Mouse (Mus musculus): ENCODE data around the gene Gm20388.

DNA sequence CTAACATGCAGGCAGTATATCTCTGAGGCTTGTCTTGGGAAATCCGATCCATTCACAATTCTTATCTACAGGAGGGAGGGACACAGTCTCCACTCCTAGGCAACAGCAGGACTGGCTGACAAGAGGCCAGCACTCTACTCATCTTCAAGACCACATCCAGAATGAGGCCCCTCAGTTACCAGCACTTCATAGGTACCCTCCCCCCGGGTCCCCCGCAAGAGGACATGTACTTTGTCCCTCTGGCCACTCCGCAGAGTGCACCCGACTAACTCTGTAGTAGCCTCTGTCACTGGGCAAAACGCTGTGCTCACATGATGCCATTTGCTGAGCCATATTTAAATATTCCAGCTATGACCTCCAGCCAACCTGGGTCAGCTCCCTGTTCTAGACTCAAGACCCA lies 1887.8 kb downstream of the Gm20388 start:
- TF ChIP-seq ZC3H11A (IDR thresholded peaks at IDR 0.05; ENCODE audit: borderline replicate concordance, low read depth, low read length) (no peak), HCFC1 (IDR thresholded peaks at IDR 0.05; ENCODE audit: borderline replicate concordance, insufficient read depth, low read length) (no peak), CHD2 (IDR thresholded peaks at IDR 0.05; ENCODE audit: low read depth, low read length) (no peak), MAFK (IDR thresholded peaks at IDR 0.05; ENCODE audit: insufficient read depth, low read depth, low read length) (no peak)
